Mouse (Mus musculus): Measurements from ENCODE around the gene Hfe2. TPM values are rescaled to one million over a fixed set of nuclear protein-coding genes. Genes with fewer than 3 reads are reported as not detected.

Gene Hfe2
- polyA plus RNA-seq, 2 experiments, result 3.8 to 4.3 TPM

- peak overlapping the region; percentile 14 for H3K27ac ChIP-seq
- peak overlapping the region; percentile 68 to 90 for H3K4me3 ChIP-seq (ENCODE audit: insufficient read depth in 1 of 2, low read depth in 2 of 2, low read length in 2 of 2)
- under 1% methylated on average over 19 of the region's 19 CpGs for WGBS (ENCODE audit: insufficient replicate concordance)
- TF ChIP-seq CTCF (IDR thresholded peaks at IDR 0.05; ENCODE audit: low read depth) (peak; percentile 91), EP300 (IDR thresholded peaks at IDR 0.05; ENCODE audit: low read depth) (peak; percentile 48; the same call in 1 of the 2 replicates)
- peak overlapping the region; percentile 70 for H3K9ac ChIP-seq (replicated peaks)
- H3K27me3 ChIP-seq (ENCODE audit: control insufficient read depth, insufficient read depth, low read length), result no peaks in the 10 kb centered on the region
- peaks cover 0 to 15% of the 10 kb centered on the region in 2 experiments; a peak in 3 of 4 replicates for H3K4me1 ChIP-seq (replicated peaks; ENCODE audit: control insufficient read depth in 2 of 2, insufficient read depth in 2 of 2, low read length in 1 of 2)
- DNase-seq (ENCODE audit: low read depth in 3 of 3, low spot score in 3 of 3), result peak in 2 of 3 experiments; percentile 53 to 68
- ATAC-seq (ENCODE audit: insufficient read depth), result peak; percentile 50
- H3K4me2 ChIP-seq (ENCODE audit: low read depth), result peak overlapping the region; percentile 90
- H3K36me3 ChIP-seq (replicated peaks; ENCODE audit: control insufficient read depth, insufficient read depth, low read depth), result no peaks in the 10 kb centered on the region
- H3K9me3 ChIP-seq (ENCODE audit: control insufficient read depth, low read length), result no peaks in the 10 kb centered on the region
These were observed 27.4 kb upstream of the Hfe2 start for GRCm38 (mm10) chr3:96497451-96498028.

GRCm38 (mm10) chr3:96498476-96499245, 26.3 kb upstream of the Hfe2 start:
- Histone ChIP-seq H3K27me3 (ENCODE audit: control insufficient read depth, insufficient read depth, low read length) (no peaks in the 10 kb centered on the region), H3K4me3 (ENCODE audit: insufficient read depth in 1 of 2, low read depth in 2 of 2, low read length in 2 of 2) (peak overlapping the region in 1 of 2 experiments; percentile 81; a peak in 2 of 4 replicates), H3K4me2 (ENCODE audit: low read depth) (peak overlapping the region; percentile 100), H3K9ac (replicated peaks) (peak overlapping the region; percentile 23; the same call in 1 of the 2 replicates), H3K9me3 (ENCODE audit: control insufficient read depth, low read length) (no peaks in the 10 kb centered on the region), H3K4me1 (replicated peaks; ENCODE audit: control insufficient read depth in 2 of 2, insufficient read depth in 2 of 2, low read length in 1 of 2) (peaks cover 0 to 14% of the 10 kb centered on the region in 2 experiments; a peak in 3 of 4 replicates), H3K27ac (no peak overlapping the region), H3K36me3 (replicated peaks; ENCODE audit: control insufficient read depth, insufficient read depth, low read depth) (no peaks in the 10 kb centered on the region)
- ATAC-seq (ENCODE audit: insufficient read depth) (no peak), DNase-seq (ENCODE audit: low read depth in 3 of 3, low spot score in 3 of 3) (no peak)
- 70% methylated on average over 4 of the region's 4 CpGs for WGBS (ENCODE audit: insufficient replicate concordance)
- no peak for TF ChIP-seq EP300 (IDR thresholded peaks at IDR 0.05; ENCODE audit: low read depth)
- TF ChIP-seq CTCF (IDR thresholded peaks at IDR 0.05; ENCODE audit: low read depth), result no peak

DNA sequence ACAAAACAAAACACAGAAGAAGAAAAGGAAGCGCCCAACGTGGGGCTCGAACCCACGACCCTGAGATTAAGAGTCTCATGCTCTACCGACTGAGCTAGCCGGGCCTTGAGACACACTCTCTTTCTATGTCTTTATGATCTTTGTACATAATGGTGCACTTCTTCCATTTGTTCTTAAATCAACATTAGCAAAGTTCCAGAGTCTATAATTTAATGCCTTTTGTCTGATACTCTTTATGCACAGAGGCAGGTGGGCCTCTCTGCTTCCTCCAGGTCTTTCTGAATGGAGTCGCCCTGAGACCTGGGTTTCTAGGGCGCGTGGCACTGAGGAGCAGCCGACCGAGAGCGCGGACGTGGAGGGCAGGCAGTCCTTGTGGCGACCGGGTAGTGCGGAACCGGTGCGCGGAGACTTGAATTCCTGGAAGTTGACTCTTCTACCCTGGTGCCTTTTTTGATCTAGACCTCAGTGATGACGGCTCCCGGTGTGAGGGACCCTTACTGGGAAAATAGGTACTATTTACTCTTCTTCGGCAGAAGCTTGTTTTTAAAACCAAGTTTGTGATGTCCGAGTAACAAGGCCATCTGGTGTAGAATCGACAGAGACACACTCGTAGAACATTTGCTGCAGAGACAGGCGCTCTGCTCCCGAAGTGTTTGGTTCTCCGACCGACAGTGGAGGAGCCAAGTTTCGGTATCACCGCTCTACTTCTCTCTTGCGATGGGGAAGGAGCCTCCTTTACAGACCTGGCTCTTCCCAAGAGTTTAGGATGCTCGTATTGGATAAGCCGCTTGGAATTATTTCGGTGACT, 25.3 kb upstream of the Hfe2 start:
- Histone ChIP-seq H3K36me3 (replicated peaks; ENCODE audit: control insufficient read depth, insufficient read depth, low read depth) (no peaks in the 10 kb centered on the region), H3K4me3 (ENCODE audit: insufficient read depth in 1 of 2, low read depth in 2 of 2, low read length in 2 of 2) (peak overlapping the region; percentile 81 to 92), H3K9ac (replicated peaks) (peak overlapping the region; percentile 80), H3K9me3 (ENCODE audit: control insufficient read depth, low read length) (no peaks in the 10 kb centered on the region), H3K4me2 (ENCODE audit: low read depth) (peak overlapping the region; percentile 100), H3K27me3 (ENCODE audit: control insufficient read depth, insufficient read depth, low read length) (no peaks in the 10 kb centered on the region), H3K27ac (peak overlapping the region; percentile 89), H3K4me1 (replicated peaks; ENCODE audit: control insufficient read depth in 2 of 2, insufficient read depth in 2 of 2, low read length in 1 of 2) (peaks cover 0 to 14% of the 10 kb centered on the region in 2 experiments; a peak in 3 of 4 replicates)
- ATAC-seq (ENCODE audit: insufficient read depth), result peak; percentile 58
- under 1% methylated on average over 36 of the region's 36 CpGs for WGBS (ENCODE audit: insufficient replicate concordance)
- peak in 2 of 3 experiments; percentile 59 to 75 for DNase-seq (ENCODE audit: low read depth in 3 of 3, low spot score in 3 of 3)
- TF ChIP-seq CTCF (IDR thresholded peaks at IDR 0.05; ENCODE audit: low read depth), result no peak
- TF ChIP-seq EP300 (IDR thresholded peaks at IDR 0.05; ENCODE audit: low read depth), result no peak

GRCm38 (mm10) chr3:96500289-96500621, 24.7 kb upstream of the Hfe2 start:
- H3K27me3 ChIP-seq (ENCODE audit: control insufficient read depth, insufficient read depth, low read length), result no peaks in the 10 kb centered on the region
- peak overlapping the region; percentile 80 for H3K9ac ChIP-seq (replicated peaks)
- no peaks in the 10 kb centered on the region for H3K36me3 ChIP-seq (replicated peaks; ENCODE audit: control insufficient read depth, insufficient read depth, low read depth)
- no peaks in the 10 kb centered on the region for H3K9me3 ChIP-seq (ENCODE audit: control insufficient read depth, low read length)
- peak overlapping the region; percentile 100 for H3K4me2 ChIP-seq (ENCODE audit: low read depth)
- WGBS (ENCODE audit: insufficient replicate concordance), result under 1% methylated on average over 17 of the region's 17 CpGs
- H3K27ac ChIP-seq, result peak overlapping the region; percentile 89
- H3K4me1 ChIP-seq (replicated peaks; ENCODE audit: control insufficient read depth in 2 of 2, insufficient read depth in 2 of 2, low read length in 1 of 2), result peaks cover 0 to 14% of the 10 kb centered on the region in 2 experiments; a peak in 3 of 4 replicates
- ATAC-seq (ENCODE audit: insufficient read depth) (peak; percentile 74), DNase-seq (ENCODE audit: low read depth in 3 of 3, low spot score in 3 of 3) (peak; percentile 74 to 82 (median 76))
- H3K4me3 ChIP-seq (ENCODE audit: insufficient read depth in 1 of 2, low read depth in 2 of 2, low read length in 2 of 2), result peak overlapping the region; percentile 81 to 92
- TF ChIP-seq EP300 (IDR thresholded peaks at IDR 0.05; ENCODE audit: low read depth), result peak; percentile 17; the same call in 1 of the 2 replicates
- no peak for TF ChIP-seq CTCF (IDR thresholded peaks at IDR 0.05; ENCODE audit: low read depth)

All from liver, embryonic 14.5 days (tissue).